Mouse (Mus musculus) lung, adult 18-20 months (tissue): ENCODE measurements around the gene Mtmr6.

Experiments used
- DNase-seq, 2 experiments: peaks; one replicate each; pipeline ENCODE4 v3.0.0; 2022; ENCODE audit warnings: mixed read lengths in 2 of 2

Mtmr6 gene

DNA sequence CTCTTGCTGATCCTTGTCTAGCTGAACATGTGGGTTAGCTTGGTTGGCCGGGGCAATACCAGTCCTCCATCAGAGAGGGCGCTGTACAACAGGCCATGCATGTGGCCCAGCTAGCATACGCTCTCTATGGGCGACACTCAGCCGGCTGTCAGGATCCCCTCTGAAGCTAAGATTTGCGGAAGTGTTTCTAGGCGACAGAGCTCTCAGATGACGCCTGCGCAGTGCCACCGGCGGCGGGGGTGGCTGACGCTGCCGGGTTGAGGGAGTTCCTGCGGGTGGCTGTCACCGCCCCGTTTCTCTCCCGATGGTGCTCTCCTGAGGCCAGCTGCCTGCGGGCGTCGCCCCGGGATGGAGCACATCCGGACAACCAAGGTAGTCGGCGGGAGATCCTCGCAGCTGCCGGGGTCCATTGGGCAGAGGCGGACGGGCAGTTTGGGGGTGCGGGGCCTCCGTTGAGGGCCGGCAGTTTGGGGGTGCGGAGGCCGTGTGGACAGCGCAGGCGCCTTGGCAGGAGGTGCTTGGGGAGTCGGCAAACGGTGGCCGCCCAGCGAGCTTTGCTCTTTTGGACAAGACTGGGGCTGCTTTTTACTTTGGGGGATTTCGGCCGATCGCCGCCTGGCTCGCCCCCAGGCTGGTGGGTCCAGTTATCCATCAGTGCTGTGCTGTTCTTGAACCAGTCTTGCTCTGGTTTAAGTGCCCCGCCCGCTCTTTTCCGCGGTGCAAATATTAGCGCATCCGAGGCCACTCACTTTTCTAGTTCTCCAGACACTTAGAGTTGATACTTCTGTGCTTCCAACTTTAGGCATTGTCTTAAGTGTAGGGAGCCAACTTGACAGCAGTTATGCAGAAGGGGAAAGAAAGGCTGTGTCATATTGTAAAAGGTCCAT is at the start of gene Mtmr6:
Mtmr6 (plus strand) TSS at position 239 of the 887 bp plus-strand sequence.
- peak; percentile 95 to 96 for DNase-seq

DNA sequence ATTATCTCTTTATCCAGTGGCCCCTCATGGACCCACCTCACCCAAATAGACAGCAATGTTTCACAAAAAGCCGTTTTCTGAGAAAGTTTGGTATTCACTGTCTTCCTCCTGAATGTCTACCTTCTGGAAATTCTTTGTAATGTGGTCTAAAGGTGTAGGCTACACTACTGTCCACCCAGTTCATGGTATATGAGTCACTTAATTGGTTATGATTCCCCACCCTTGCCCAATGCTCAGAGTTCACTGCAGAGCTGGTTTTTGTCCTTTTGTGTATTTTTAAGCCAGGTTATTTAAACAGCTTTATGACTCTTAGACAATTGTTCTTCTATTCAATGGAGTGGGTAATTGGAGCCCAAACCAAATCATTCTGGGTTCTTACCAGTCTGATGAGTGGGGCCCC is 48.9 kb upstream of the Mtmr6 start:
- no peak for DNase-seq

DNA sequence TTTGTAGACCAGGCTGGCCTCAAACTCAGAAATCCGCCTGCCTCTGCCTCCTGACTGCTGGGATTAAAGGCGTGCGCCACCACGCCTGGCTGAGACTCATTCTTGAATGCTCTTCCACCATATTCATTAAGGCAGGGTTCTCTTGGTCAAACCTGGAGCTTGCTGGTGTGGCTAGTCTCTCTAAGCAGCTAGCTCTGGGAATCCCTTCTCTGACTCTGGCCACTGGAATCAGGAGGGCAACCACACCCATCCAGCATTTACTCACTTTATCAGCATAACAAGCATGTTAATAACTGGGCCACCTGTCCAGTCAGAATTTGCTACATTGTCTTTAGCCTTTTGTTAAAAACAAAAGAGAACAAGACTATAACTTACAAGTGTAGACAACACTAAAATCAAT is 47.4 kb upstream of the Mtmr6 start:
- DNase-seq, result no peak

DNA sequence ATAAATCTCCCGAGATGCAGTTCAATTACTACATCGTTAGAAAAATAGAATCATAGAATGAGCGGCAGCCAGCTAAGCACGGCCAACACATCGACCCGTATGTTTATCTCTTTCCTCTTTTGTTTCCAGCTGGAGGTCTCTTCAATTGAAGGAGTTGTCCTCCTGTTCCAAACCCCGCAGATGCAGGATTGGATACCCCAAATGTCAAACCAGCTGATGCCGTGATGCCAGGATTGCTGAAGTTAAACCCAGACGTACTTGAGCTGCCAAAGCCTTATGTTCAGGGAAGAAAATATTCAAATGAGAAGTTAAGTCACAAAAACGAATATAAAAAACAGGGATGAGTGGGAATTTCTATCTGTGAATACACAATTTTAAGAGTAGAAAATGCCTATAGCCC is 45.1 kb upstream of the Mtmr6 start:
- no peak for DNase-seq

DNA sequence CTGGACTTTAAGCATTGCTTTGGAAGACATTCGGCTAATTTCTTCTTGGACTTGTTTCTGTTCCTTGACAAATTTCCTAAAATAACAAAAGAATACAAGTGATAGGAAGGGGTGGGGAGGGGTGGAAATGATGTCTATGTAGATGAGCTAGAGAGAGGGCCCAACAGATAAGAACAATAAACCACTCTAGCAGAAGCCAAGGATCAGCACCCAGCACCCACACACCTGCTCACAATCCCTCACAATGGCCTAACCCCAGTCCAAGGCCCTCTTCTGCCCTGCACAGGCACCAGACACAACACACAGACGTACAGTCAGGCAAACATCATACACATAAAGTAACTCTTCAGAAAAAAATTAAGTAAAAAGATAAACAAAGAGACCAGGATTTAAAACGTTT is 26.5 kb upstream of the Mtmr6 start:
- no peak for DNase-seq

DNA sequence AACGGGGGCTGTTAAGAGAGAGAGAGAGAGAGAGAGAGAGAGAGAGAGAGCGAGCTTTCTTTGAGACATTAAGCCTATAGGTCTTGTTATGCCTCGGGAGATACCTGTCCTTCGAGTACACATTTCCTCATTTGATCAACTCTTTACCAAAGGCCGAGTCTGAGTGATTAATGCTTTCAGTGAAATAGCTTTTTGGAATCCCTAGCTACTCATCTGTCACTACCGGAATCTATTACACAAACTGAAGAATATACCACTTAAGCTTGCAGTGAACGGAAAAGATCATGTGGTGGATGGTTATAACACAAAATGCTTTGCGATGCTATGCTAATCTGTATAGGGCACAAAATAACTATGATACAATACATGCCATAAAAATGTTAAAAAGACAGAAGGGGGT is 14.7 kb upstream of the Mtmr6 start:
- DNase-seq, result no peak

DNA sequence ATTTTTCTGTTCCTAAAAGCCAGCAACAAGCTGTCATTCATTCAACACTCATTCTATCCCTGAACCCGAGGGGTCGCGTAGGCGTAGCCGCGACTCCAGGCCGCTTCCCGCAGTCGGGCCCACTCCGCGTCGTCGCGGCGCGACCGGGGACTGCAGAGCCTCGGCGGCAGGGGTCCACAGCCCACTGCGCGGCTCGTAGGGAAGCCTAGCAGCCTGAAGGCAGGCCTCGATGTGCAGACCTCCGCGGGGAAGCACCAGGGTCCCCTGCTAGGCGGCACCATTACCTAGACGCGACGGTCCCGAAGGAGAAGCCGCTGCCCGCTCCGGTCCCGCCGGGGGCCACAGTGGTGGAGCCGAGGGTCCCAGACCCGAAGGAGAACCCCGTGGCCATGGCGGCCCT is 14.1 kb upstream of the Mtmr6 start:
- no peak for DNase-seq

DNA sequence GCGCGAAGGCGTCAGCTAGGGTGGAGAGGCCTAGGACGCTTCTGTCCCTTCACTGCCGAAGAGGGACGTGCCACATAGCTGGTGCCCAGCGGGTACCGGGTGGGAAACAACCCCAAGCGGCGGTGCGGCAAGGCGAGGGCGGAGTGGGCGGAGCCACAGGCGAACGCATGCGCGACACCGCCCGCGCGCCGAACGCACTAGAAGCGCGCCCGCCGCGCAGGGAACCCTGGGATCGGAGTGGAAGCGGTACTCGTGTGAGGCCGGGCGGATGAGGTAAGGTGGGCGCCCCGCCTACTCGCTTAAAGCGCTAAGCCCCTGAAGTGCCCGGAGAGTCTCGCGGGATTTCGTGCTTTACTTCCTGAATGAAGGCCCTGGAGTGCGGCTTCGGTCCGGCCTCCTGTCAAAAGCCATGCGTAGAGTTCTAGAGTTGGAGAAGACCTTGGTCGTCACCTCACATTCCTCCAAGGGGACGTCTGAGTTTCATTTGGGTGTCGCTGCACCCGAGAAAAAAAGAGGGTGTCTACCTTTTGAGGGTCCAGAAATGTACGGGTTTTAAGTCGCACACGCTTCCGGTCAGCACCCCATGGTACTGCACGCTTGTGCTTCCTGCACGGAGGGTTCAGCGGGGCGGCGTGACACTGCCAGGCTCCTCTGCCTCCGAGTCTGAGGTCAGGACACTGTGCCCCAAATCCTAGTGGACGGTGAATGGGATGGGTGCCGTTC is 13.6 kb upstream of the Mtmr6 start, which contains the start of the genes Nupl1 and Gm49336:
Nupl1 (minus strand) TSS at position 151 of the 723 bp plus-strand sequence.
Gm49336 (minus strand) TSS at position 227 of the 723 bp plus-strand sequence.
- peak; percentile 99 for DNase-seq

DNA sequence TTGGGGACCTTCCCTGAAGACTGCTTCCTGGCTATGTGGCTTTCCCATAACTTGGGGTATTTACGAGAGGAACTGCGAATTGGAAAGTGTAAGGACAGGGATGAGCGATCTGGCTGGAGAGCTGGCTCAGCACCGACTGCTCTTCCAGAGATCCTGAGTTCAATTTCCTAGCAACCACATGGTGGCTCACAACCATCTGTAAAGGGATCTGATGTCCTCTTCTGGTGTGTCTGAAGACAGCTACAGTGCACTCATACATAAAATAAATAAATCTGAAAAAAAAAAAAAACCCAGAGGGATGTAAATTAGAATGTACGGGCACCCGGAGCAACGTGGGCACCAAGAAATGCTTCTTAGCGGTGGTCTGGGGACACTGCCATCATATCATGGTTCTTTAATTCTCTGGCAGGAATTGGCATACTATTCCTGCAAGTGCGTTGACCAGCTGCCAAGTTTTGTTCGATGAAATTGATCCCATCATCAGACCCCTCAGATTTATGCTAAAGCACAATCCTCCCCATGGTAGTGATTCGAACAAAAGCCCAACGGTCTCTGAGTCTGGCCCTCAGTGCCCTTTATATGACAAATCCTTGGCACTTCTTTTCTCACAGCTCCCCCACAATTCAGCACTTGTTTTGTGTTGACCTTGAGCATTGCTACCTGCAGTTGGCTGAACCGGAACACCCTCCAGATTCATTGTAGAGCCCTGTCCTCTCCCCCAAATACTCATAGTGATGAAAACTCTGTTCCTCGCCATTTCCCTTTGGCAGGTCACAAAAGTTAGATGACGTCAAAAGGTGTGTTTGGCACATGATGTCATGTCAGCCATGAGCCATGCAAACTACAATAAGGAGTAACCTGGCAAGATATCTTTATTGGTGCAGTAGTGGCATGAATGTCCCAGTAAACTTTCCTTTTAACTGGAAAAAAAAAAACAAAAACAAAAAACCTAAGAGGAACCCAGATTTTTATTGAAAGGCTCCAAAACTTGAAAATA is 12.7 kb upstream of the Mtmr6 start:
- DNase-seq, result no peak

DNA sequence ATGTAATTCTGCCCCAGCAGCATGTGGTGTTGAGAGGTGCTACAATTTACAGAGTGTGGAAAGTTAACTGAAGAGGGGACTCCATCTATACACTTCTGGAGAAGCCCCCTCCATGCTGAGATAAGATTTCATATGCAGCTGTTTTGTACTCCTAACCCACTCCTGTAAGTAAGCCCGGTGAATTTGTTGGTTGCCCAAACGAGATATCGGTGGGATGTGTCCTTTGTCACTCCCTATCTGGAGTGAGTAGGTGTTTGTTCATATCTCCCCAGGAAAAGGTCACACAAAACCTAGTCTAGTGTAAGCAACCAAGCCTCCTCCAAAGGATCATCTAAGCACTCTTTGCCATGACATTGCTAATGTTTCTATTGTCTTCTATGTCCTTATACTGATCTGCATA is 11.6 kb upstream of the Mtmr6 start:
- no peak for DNase-seq

DNA sequence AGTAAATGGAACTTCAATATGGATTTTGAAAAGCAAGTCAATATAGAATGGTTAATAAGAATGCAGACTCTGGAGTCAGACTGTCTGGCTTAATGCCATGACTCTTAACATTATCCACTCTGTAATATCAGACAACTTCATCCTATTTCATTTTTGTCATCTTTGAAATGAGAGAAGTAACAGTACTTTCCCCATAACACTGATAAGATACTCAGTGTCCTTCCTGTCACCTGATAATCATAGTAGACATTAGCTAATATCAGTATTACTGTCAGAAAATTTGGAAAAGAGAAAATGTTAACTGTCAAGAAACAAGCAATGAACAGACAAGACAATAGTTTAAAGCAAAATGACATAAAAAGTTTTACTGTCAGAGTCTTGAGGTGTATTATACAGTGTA is 10.3 kb upstream of the Mtmr6 start:
- DNase-seq, result no peak

DNA sequence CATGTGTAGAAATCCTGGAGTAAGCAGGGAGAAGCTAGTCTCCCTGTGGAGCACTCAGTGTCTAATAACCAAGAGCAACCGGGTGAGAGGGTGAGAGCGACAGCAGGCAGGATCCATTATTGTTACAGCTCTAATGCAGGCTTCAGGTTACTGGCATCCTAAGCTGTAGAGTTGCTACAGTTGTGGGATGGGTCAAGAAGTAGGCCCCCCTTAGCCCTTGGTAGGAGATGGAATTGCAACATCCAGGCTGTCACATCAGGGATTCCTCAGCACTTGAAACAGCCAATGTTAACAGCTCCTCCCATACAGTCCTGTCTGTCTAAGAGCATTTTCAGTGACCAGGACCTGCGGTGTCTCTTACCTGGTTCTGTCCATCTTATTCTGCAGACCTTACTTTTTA is 8.7 kb upstream of the Mtmr6 start:
- peak; percentile 13 to 44 for DNase-seq

DNA sequence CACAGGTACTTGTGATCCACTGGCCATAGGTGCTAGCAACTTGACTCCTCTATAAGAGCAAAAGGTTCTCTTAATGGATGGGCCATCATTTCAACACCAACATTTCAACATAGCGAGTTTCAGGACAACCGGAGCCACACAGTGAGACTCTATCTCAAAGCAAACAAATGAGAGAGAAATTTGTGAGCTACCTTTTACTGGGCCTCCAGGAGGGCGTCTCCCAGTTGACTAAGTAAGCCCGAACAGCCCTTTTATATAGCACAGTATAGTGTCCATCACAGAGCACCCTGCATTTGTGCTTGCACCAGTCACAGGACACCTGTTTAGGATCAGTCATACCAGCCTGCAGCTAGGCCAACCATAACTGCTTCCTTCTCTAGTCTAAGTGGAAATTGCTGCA is 7.9 kb upstream of the Mtmr6 start:
- no peak for DNase-seq

DNA sequence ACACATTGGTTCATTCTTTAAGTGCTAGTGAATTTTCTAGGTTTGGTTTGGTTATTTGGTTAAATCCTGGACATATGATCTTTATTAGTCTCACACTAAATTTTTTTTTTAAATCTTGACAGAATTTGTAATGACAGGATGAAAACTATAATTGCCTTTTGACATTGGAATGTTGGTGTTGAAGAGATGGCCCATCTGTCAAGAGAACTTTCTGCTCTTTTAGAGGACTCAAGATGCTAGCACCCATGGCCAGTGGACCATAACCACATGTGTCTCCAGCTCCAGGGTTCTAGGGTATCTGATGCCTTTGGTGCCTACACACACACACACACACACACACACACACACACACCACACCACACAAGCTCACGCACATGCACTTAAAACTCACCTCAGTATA is 7.2 kb upstream of the Mtmr6 start:
- DNase-seq, result no peak

DNA sequence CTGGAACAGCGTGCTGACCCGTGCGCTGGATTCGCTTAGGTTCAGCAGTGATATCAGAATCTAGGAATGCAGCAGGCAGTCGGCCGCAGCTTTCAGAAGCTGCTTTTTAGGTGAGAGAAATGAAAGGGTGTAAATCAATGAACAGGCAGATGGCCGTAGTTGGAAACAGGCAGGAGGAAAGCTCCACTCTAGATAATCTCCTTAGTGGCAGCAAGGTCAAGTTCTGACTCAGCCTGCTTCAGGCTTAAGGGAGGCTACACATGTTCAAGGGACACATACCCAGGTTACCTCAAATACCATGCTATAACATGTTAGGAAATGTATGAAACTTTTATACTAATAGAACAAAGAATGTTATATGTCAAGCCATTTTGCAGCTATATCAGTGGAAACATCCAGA is 2.7 kb upstream of the Mtmr6 start:
- DNase-seq, result no peak

DNA sequence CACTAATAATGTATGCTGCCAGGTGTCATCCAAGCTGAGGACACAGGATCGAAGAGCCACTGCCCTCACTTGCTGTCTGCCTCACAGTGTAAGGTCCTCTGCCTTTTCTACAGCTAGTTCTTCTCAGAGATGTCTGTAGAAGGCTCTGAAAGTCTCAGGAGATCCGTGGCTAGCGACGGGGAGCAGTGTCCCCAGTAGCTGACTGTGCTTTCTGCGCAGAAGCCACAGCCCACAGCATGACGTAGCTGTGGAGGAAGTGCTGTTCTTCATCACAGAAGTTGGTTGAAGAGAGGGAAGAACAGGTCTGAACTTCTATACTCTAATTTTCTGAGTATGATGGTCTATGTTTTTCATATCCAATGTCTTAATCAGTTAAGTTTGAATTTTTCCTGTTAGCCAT is 4.3 kb downstream of the Mtmr6 start:
- peak; percentile 21 to 29 for DNase-seq

DNA sequence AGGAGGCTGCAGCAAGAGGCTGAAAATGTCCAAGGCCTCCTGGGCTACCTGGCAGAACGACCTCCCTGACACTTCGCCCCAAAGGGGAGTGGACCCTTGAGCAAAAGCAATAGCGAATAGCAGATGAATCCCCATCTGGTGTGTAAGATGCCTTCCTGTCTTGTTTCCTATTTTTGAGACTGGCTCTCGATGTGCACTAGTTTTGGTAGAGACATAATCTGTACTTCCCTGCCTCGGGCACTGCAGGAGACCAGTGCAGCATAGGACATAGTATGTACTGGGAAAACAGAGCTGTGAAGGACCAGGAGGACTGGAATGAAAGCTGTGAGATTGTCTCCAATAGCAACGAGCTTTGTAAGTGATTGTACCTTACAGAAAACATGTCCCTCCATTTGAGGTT is 8.3 kb downstream of the Mtmr6 start:
- DNase-seq, result no peak

DNA sequence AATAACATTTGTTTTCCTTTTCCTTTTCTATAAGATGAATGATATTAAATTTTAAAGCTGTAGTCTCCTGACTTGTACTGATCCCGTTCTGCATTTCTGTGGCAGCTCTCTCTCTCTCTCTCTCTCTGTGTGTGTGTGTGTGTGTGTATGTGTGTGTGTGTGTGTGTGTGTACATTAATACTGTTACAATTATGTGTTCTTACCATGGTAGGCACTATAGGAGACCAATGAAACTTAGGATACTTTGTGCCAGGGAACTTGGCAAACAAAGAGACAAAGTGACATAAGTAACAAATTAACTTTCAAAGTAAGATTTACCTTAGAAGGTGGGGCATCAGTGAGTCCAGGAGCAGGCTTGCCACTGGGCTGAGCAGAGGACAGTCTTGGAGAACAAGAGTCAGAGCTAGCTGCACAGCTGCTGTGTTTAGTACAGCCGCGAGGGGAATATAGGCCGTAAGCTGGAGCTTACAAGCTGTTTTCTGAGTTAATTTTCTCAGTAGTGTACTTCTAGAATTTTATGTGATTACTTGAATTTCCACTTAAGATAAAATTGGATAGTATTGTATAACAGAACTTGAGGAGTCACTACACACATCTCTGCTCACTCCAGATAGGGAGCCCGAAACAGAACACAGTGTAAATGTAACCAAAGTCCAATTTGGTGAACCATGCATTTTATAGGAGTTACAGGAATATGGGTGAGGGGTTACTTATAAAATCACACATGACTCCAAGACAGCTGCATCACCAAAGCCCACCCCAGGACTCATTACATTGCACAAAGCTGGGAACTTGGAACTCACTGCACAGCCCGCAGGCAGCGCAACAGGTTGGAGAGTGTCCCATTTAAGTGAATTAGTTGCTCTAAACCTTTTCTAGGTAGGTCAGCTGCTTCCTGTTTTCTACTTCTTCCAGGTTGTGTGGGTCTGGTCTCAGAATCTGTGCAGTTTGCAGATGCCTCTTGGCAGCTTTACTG is 10.6 kb downstream of the Mtmr6 start:
- no peak for DNase-seq

DNA sequence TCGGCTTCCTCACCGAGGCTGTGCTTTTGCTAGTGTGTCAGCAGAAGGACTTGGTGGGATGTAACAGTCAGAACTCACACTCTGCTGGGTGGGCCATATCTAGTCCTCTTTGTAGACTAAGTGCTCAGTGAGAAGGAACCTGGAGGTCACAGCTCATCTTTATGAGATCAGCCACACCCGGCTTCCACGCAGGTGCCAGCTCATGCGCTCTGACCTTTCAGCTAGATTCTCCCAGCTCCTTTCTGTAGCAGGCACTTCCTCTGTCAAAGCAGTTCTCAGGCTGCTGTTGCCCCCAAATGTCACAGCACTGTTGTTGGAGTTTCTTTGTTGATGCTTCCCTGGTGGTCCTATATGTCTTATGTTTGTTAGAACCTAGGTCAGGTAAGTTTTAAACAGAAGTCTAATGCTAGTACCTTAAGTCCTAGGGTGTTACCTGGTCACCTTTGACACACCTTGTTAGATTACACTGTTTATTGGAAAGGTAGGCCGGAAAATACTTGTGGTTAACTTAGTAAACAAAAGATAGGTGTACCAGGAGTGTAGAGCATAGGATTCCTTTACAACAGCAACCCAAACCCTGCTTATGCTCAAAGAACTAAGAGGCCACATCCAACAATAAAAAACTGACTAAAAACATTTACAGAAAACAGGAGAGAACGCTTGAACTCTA is 21.3 kb downstream of the Mtmr6 start:
- no peak for DNase-seq

DNA sequence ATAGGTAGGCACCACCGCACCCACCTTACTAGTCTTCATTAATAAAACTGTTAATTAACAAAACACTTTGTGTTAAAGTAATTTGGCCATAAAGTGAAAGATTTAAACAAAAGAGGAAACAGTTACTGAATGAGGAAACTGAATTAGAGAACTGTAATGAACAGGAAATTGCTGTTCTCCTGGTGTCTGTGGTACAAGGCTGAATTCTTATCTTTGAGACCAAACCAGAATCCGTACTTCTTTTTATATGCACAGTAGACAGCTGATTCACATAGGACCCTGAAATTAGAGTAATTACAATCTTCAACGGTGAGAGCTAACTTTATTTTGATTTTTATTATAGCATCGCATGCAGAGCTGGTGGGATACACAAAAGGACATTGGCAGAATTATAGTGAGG is 25.3 kb downstream of the Mtmr6 start:
- no peak for DNase-seq

DNA sequence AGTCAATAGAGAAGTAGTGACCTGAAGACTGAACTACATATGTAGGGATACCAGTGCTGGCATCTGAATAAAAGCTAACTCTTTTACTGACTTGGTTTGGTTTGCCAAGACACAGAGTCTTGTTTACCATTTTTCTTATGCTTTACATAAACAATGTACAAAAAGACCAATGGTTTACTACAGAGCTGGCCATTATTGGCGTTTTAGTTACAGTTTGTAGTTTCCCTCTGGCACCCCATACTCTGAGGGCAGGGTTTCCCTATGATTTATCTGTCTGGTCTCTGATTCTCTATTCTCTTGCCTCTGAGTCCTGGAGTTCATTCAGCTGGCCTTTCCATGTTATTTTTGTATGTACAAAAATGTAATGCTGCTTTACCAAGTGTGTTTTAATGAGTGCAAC is 30.5 kb downstream of the Mtmr6 start:
- DNase-seq, result no peak
